Mouse (Mus musculus) hindbrain, embryonic 16.5 days (tissue): ENCODE data around the gene ccdc198. TPM values are rescaled to one million over a fixed set of nuclear protein-coding genes. Genes with fewer than 3 reads are reported as not detected.

ENCODE experiments used
- ATAC-seq: fragments of 200-750 bp; cut with Nextera tagmentation; 2 replicates; pipeline ENCODE4 v1.8.0; 2017; ENCODE audit warnings: moderate TSS enrichment, moderate library complexity
- H3K27ac ChIP-seq: fragments of 300-500 bp; sonication (generic); 2 replicates; pipeline ENCODE4 v1.5.1; 2014; ENCODE audit warnings: low read depth, mild to moderate bottlenecking, control low read depth, low read length, moderate library complexity
- H3K27me3 ChIP-seq: fragments of 300-500 bp; sonication (generic); replicated peaks from 2 replicates; pipeline ENCODE4 v1.6.1; 2014; ENCODE audit warnings: low read length; ENCODE audit not compliant: control insufficient read depth, insufficient read depth
- H3K36me3 ChIP-seq: fragments of 300-500 bp; sonication (generic); 2 replicates; pipeline ENCODE4 v1.6.1; 2014; ENCODE audit warnings: mild to moderate bottlenecking, low read length, moderate library complexity, mixed read lengths; ENCODE audit not compliant: control insufficient read depth, insufficient read depth
- H3K4me1 ChIP-seq: fragments of 300-500 bp; sonication (generic); 2 replicates; pipeline ENCODE4 v1.6.1; 2014; ENCODE audit warnings: low read depth, low read length; ENCODE audit not compliant: control insufficient read depth, insufficient read depth
- H3K4me2 ChIP-seq: fragments of 300-500 bp; sonication (generic); 2 replicates; pipeline ENCODE4 v1.6.1; 2014; ENCODE audit warnings: mild to moderate bottlenecking, low read length, control low read depth, moderate library complexity
- H3K4me3 ChIP-seq: fragments of 300-500 bp; sonication (generic); 2 replicates; pipeline ENCODE4 v1.5.1; 2014; ENCODE audit warnings: mild to moderate bottlenecking, low read length, control low read depth, moderate library complexity
- H3K9ac ChIP-seq: fragments of 300-500 bp; sonication (generic); 2 replicates; pipeline ENCODE4 v1.6.1; 2014; ENCODE audit warnings: low read depth, mild to moderate bottlenecking, control low read depth, low read length, moderate library complexity
- H3K9me3 ChIP-seq: fragments of 300-500 bp; sonication (generic); 2 replicates; pipeline ENCODE4 v1.6.1; 2014; ENCODE audit warnings: mild to moderate bottlenecking, low read length, moderate library complexity; ENCODE audit not compliant: control insufficient read depth
- WGBS: fragments of 180-500 bp; shearing (Covaris S2); extraction: QIAGEN DNeasy Blood & Tissue Kit; methylation state at CpG from one replicate; pipeline ENCODE4 v1.1.7; 2014; 5-methylcytosine and 5-hydroxymethylcytosine counted together
- polyA plus RNA-seq: library from polyadenylated mRNA; unstranded; fragments of >200 nt; fragmentation: Nextera tagmentation; extraction: Ambion mirVana; gene quantifications from 2 replicates; pipeline ENCODE4 v1.2.1, GENCODE M21; 2015

The ccdc198 gene
- polyA plus RNA-seq, 1 experiment from 2014 or later, result 0.19 TPM

DNA sequence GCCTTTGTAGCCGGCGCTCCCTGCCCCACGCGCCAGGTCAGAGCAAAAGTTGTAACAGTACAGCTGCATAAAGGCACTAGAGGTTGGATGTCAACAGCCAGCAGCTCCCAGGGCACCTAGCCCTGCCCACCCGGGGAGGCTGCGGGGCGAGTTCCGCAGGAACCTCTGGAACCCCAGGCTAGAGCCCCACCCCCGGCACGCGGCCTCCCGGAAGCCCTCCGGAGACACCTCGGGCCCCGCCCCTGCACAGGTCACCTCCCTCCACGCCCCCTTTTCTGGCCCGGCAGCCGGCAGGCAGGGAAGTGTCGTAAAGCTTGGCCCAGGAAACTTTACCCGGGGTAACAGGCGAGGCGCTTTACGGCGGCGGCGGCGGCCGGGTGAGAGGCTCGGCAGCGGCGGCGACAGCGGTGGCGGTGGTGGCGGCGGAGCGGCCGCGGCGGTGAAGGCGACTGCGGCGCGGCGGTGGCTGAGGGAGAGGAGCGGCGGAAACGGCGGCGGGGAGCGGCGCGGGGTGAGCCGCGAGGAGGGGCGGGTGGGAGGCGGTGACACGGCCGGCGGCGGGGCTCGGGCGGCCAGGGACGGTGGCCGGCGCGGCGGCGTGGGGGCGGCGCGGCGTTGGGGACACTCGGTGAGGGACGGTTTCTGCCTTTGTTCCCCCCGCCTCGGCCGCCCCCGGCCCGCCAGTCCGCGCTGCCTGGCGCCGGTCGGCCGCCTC lies 73.2 kb downstream of the ccdc198 start, which contains the start of gene Naa30:
Gene Naa30 (plus strand): TSS at position 360 of the 715 bp plus-strand sequence.
- peak within 1 kb of the TSS; percentile 91 for H3K9ac ChIP-seq
- no peaks in the 10 kb centered on the region for H3K36me3 ChIP-seq
- no peaks in the 10 kb centered on the region for H3K9me3 ChIP-seq
- peak; percentile 92 for ATAC-seq
- H3K27ac ChIP-seq, result peak within 1 kb of the TSS; percentile 84
- H3K4me1 ChIP-seq, result peaks cover 24% of the 10 kb centered on the region
- H3K27me3 ChIP-seq, result no peaks in the 10 kb centered on the region
- peak within 1 kb of the TSS; percentile 98 for H3K4me3 ChIP-seq
- peak within 1 kb of the TSS; percentile 97 for H3K4me2 ChIP-seq
- WGBS, result under 1% methylated on average over 47 of the region's 86 CpGs

DNA sequence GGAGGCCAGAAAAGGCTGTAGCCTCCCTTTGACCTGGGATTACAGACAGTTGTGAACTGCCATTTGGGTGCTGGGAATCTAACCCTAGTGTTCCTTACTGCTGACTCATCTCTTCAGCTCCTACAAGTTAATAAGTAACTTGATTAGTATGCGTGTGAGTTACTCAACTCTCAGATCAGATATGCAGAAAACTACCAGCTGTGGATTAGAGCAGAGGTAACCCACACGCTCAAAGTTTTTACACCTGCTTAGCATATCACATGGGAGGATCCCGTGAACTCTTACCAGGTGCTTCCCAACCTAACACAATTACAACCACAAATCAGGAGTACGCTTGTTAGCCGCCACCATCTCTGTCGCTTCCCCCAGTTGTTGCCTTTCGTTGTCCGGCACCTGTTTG lies 74.0 kb downstream of the ccdc198 start:
- peak overlapping the region; percentile 91 for H3K9ac ChIP-seq
- H3K4me2 ChIP-seq, result peak overlapping the region; percentile 83
- WGBS, result 29% methylated on average over 8 of the region's 8 CpGs
- no peak overlapping the region for H3K27ac ChIP-seq
- no peaks in the 10 kb centered on the region for H3K27me3 ChIP-seq
- H3K36me3 ChIP-seq, result no peaks in the 10 kb centered on the region
- peaks cover 24% of the 10 kb centered on the region for H3K4me1 ChIP-seq
- no peaks in the 10 kb centered on the region for H3K9me3 ChIP-seq
- peak overlapping the region; percentile 98 for H3K4me3 ChIP-seq
- ATAC-seq, result peak; percentile 19

Other genes starting within 250 kb of the ccdc198 start
- 19.7 and 20.2 TPM in 2 replicates for gene Ap5m1, start 179.4 kb downstream of the ccdc198 start, polyA plus RNA-seq
- gene Exoc5, start 178.8 kb downstream of the ccdc198 start, polyA plus RNA-seq, result 54.6 and 61.4 TPM in 2 replicates
- 9.2 and 10.0 TPM in 2 replicates for gene Naa30, start 73.2 kb downstream of the ccdc198 start, polyA plus RNA-seq